Mouse (Mus musculus): Measurements from ENCODE around the gene D630045J12Rik.

GRCm38 (mm10) chr6:38096961-38097370 is 156.8 kb downstream of the D630045J12Rik start:
- no peak for TF ChIP-seq MAFK (IDR thresholded peaks at IDR 0.05; ENCODE audit: insufficient read depth, low read depth, low read length)
- no peak for TF ChIP-seq ZC3H11A (IDR thresholded peaks at IDR 0.05; ENCODE audit: borderline replicate concordance, low read depth, low read length)
- no peak for TF ChIP-seq HCFC1 (IDR thresholded peaks at IDR 0.05; ENCODE audit: borderline replicate concordance, insufficient read depth, low read length)
- no peak for TF ChIP-seq ZNF384 (IDR thresholded peaks at IDR 0.05; ENCODE audit: low read depth, low read length)
- TF ChIP-seq CHD2 (IDR thresholded peaks at IDR 0.05; ENCODE audit: low read depth, low read length), result no peak

All from ES-E14 (cell line).